Mouse (Mus musculus) spleen, postnatal 36 days (tissue): ENCODE measurements around the gene Pdzd7.

Experiments
- DNase-seq, 2 experiments: peaks; one replicate each; pipeline ENCODE4 v3.0.0; 2022; ENCODE audit warnings: low spot score in 2 of 2, mixed read lengths in 1 of 2

The Pdzd7 gene

GRCm38 (mm10) chr19:45030746-45031693 is 14.5 kb downstream of the Pdzd7 start:
- DNase-seq, result peak; percentile 35 to 62

- DNase-seq, result peak in 1 of 2 experiments; percentile 37
Observed at GRCm38 (mm10) chr19:45030111-45030510, 15.4 kb downstream of the Pdzd7 start.

GRCm38 (mm10) chr19:45029571-45029970 is 15.9 kb downstream of the Pdzd7 start:
- no peak for DNase-seq

GRCm38 (mm10) chr19:45028746-45029145 is 16.8 kb downstream of the Pdzd7 start:
- no peak for DNase-seq

GRCm38 (mm10) chr19:45027848-45028247 is 17.7 kb downstream of the Pdzd7 start:
- DNase-seq, result no peak

- no peak for DNase-seq
Observed at GRCm38 (mm10) chr19:45026958-45027670, 18.4 kb downstream of the Pdzd7 start.

GRCm38 (mm10) chr19:45025937-45026568 is 19.5 kb downstream of the Pdzd7 start:
- DNase-seq, result no peak

GRCm38 (mm10) chr19:45024775-45025174 is 20.7 kb downstream of the Pdzd7 start:
- DNase-seq, result no peak

GRCm38 (mm10) chr19:45023993-45024392 is 21.5 kb downstream of the Pdzd7 start:
- DNase-seq, result no peak

- no peak for DNase-seq
Observed at GRCm38 (mm10) chr19:45021362-45021761, 24.2 kb downstream of the Pdzd7 start.

GRCm38 (mm10) chr19:45020348-45020747 is 25.2 kb downstream of the Pdzd7 start:
- DNase-seq, result no peak

- no peak for DNase-seq
Observed at GRCm38 (mm10) chr19:45018351-45018831, 27.1 kb downstream of the Pdzd7 start.

GRCm38 (mm10) chr19:45017909-45018308 is 27.6 kb downstream of the Pdzd7 start:
- DNase-seq, result peak; percentile 36 to 40

GRCm38 (mm10) chr19:45017216-45017771 is 28.2 kb downstream of the Pdzd7 start:
- DNase-seq, result peak in 1 of 2 experiments; percentile 22

- DNase-seq, result peak in 1 of 2 experiments; percentile 41
Observed at GRCm38 (mm10) chr19:45016341-45017215, 28.9 kb downstream of the Pdzd7 start.

GRCm38 (mm10) chr19:45015518-45016281 is 29.8 kb downstream of the Pdzd7 start:
- peak; percentile 65 to 68 for DNase-seq

GRCm38 (mm10) chr19:45014981-45015402 is 30.5 kb downstream of the Pdzd7 start:
- DNase-seq, result no peak

- DNase-seq, result no peak
Observed at GRCm38 (mm10) chr19:45014335-45014971, 31.1 kb downstream of the Pdzd7 start, which contains the start of gene Lzts2. Gene Lzts2 (plus strand): TSS chr19:45014414.

GRCm38 (mm10) chr19:45013581-45014225 is 31.8 kb downstream of the Pdzd7 start:
- no peak for DNase-seq
